Mouse (Mus musculus) MEL (cell line): Measurements from ENCODE around the gene Ssc4d. TPM values are rescaled to one million over a fixed set of nuclear protein-coding genes. Genes with fewer than 3 reads are reported as not detected.

Experiments
- DNase-seq: peaks from one replicate; pipeline ENCODE4 v3.0.0; 2011; ENCODE audit warnings: low read depth, low spot score
- H3K27ac ChIP-seq: 2 replicates; pipeline ENCODE4 v1.5.1; 2012; ENCODE audit warnings: low read depth, mild to moderate bottlenecking, control low read depth, low read length, moderate library complexity; ENCODE audit not compliant: control insufficient read depth
- H3K27me3 ChIP-seq, 2 experiments: fragments of 150-350 bp in 1 of 2; sonication (generic) in 1 of 2; 2 replicates each; pipeline ENCODE4 v1.6.1; 2012; ENCODE audit warnings: low read length in 2 of 2, mild to moderate bottlenecking in 2 of 2, improper control_type of control experiment in 1 of 2, moderate library complexity in 1 of 2; ENCODE audit not compliant: insufficient read depth in 2 of 2, control insufficient read depth in 1 of 2
- H3K36me3 ChIP-seq, 2 experiments: 2 replicates each; pipeline ENCODE4 v1.6.1; 2012 to 2014; ENCODE audit warnings: low read length in 2 of 2, improper control_type of control experiment in 1 of 2, inconsistent platforms in 1 of 2, mild to moderate bottlenecking in 1 of 2; ENCODE audit not compliant: insufficient read depth in 2 of 2, control insufficient read depth in 1 of 2
- H3K4me1 ChIP-seq, 2 experiments: fragments of 150-350 bp in 1 of 2; sonication (generic) in 1 of 2; 2 replicates each; pipeline ENCODE4 v1.6.1; 2012; ENCODE audit warnings: low read length in 2 of 2, improper control_type of control experiment in 1 of 2, mild to moderate bottlenecking in 1 of 2; ENCODE audit not compliant: insufficient read depth in 2 of 2, control insufficient read depth in 1 of 2
- H3K4me3 ChIP-seq, 2 experiments: fragments of 150-350 bp in 1 of 2; sonication (generic) in 1 of 2; 2 replicates each; pipeline ENCODE4 v1.5.1; 2012; ENCODE audit warnings: low read depth in 2 of 2, low read length in 2 of 2, mild to moderate bottlenecking in 2 of 2, moderate library complexity in 2 of 2, control low read depth in 1 of 2, improper control_type of control experiment in 1 of 2; ENCODE audit not compliant: control insufficient read depth in 1 of 2, insufficient read depth in 1 of 2
- H3K79me2 ChIP-seq: 2 replicates; pipeline ENCODE4 v1.6.1; 2012; ENCODE audit warnings: mild to moderate bottlenecking, low read length, moderate library complexity; ENCODE audit not compliant: control insufficient read depth, poor library complexity, insufficient read depth
- H3K9ac ChIP-seq: 2 replicates; pipeline ENCODE4 v1.6.1; 2012; ENCODE audit warnings: low read depth, mild to moderate bottlenecking, control low read depth, low read length, moderate library complexity; ENCODE audit not compliant: control insufficient read depth, poor library complexity, severe bottlenecking
- H3K9me3 ChIP-seq: fragments of 150-350 bp; sonication (generic); replicated peaks from 2 replicates; pipeline ENCODE4 v1.6.1; 2012; ENCODE audit warnings: mild to moderate bottlenecking, low read length, improper control_type of control experiment, moderate library complexity; ENCODE audit not compliant: insufficient read depth
- BHLHE40 ChIP-seq: IDR thresholded peaks from 2 replicates; pipeline ENCODE4 v1.6.1; 2012; ENCODE audit warnings: low read depth, mild to moderate bottlenecking, inconsistent platforms, low read length, improper control_type of control experiment, borderline replicate concordance
- CHD1 ChIP-seq: IDR thresholded peaks from 2 replicates; pipeline ENCODE4 v1.6.1; 2012; ENCODE audit warnings: low read depth, mild to moderate bottlenecking, inconsistent platforms, low read length, improper control_type of control experiment
- CHD2 ChIP-seq: IDR thresholded peaks from 2 replicates; pipeline ENCODE4 v1.6.1; 2011; ENCODE audit warnings: low read length, improper control_type of control experiment
- EP300 ChIP-seq, 2 experiments: IDR thresholded peaks; 2 replicates each; pipeline ENCODE4 v1.6.1; 2011; ENCODE audit warnings: improper control_type of control experiment in 2 of 2, low read length in 2 of 2, low read depth in 1 of 2, mild to moderate bottlenecking in 1 of 2
- ETS1 ChIP-seq: IDR thresholded peaks from 2 replicates; pipeline ENCODE4 v1.6.1; 2012; ENCODE audit warnings: low read depth, mild to moderate bottlenecking, inconsistent platforms, low read length, improper control_type of control experiment, moderate library complexity
- GATA1 ChIP-seq: IDR thresholded peaks from 2 replicates; pipeline ENCODE4 v1.6.1; 2011; ENCODE audit warnings: low read depth, low read length, improper control_type of control experiment
- HCFC1 ChIP-seq: IDR thresholded peaks from 2 replicates; pipeline ENCODE4 v1.6.1; 2012; ENCODE audit warnings: low read depth, mild to moderate bottlenecking, inconsistent platforms, low read length, improper control_type of control experiment, moderate library complexity
- JUND ChIP-seq: IDR thresholded peaks from 2 replicates; pipeline ENCODE4 v1.6.1; 2011; ENCODE audit warnings: low read depth, mild to moderate bottlenecking, improper control_type of control experiment, low read length
- KAT2A ChIP-seq: conservative IDR thresholded peaks from 2 replicates; pipeline ENCODE4 v1.6.1; 2012; ENCODE audit warnings: low read depth, low read length, improper control_type of control experiment, inconsistent platforms
- MAFK ChIP-seq: IDR thresholded peaks from 2 replicates; pipeline ENCODE4 v1.6.1; 2011; ENCODE audit warnings: low read depth, mild to moderate bottlenecking, low read length, improper control_type of control experiment, borderline replicate concordance
- MAX ChIP-seq: IDR thresholded peaks from 2 replicates; pipeline ENCODE4 v1.6.1; 2011; ENCODE audit warnings: low read length, improper control_type of control experiment
- MAZ ChIP-seq: IDR thresholded peaks from 2 replicates; pipeline ENCODE4 v1.6.1; 2012; ENCODE audit warnings: low read depth, mild to moderate bottlenecking, inconsistent platforms, low read length, improper control_type of control experiment
- MXI1 ChIP-seq: IDR thresholded peaks from 2 replicates; pipeline ENCODE4 v1.6.1; 2011; ENCODE audit warnings: mild to moderate bottlenecking, low read depth, low read length, improper control_type of control experiment
- MYB ChIP-seq: IDR thresholded peaks from 2 replicates; pipeline ENCODE4 v1.6.1; 2011; ENCODE audit warnings: mild to moderate bottlenecking, low read depth, low read length, improper control_type of control experiment
- MYC ChIP-seq: IDR thresholded peaks from 2 replicates; pipeline ENCODE4 v1.6.1; 2011; ENCODE audit warnings: low read depth, mild to moderate bottlenecking, low read length, improper control_type of control experiment, moderate library complexity
- NELFE ChIP-seq: IDR thresholded peaks from 2 replicates; pipeline ENCODE4 v1.6.1; 2011; ENCODE audit warnings: low read depth, low read length, improper control_type of control experiment
- NRF1 ChIP-seq: IDR thresholded peaks from 2 replicates; pipeline ENCODE4 v1.6.1; 2014; ENCODE audit warnings: low read depth, mild to moderate bottlenecking, inconsistent platforms, low read length, improper control_type of control experiment, moderate library complexity; ENCODE audit not compliant: poor library complexity, insufficient read depth, severe bottlenecking
- POLR2AphosphoS2 ChIP-seq: IDR thresholded peaks from 2 replicates; pipeline ENCODE4 v1.6.1; 2011; ENCODE audit warnings: low read length, improper control_type of control experiment
- POLR2AphosphoS5 ChIP-seq: IDR thresholded peaks from 2 replicates; pipeline ENCODE4 v1.6.1; 2012; ENCODE audit warnings: low read depth, borderline replicate concordance, mild to moderate bottlenecking, inconsistent platforms, low read length, moderate library complexity, mixed read lengths
- RCOR1 ChIP-seq: IDR thresholded peaks from 2 replicates; pipeline ENCODE4 v1.6.1; 2012; ENCODE audit warnings: low read depth, mild to moderate bottlenecking, inconsistent platforms, low read length, improper control_type of control experiment
- SIN3A ChIP-seq: IDR thresholded peaks from 2 replicates; pipeline ENCODE4 v1.6.1; 2012; ENCODE audit warnings: low read length, improper control_type of control experiment, inconsistent platforms
- TAL1 ChIP-seq: IDR thresholded peaks from 2 replicates; pipeline ENCODE4 v1.6.1; 2012; ENCODE audit warnings: mild to moderate bottlenecking, inconsistent platforms, low read length, moderate library complexity, mixed read lengths
- TBP ChIP-seq: IDR thresholded peaks from 2 replicates; pipeline ENCODE4 v1.8.0; 2011; ENCODE audit warnings: low read depth, low read length, improper control_type of control experiment
- TCF12 ChIP-seq: IDR thresholded peaks from 2 replicates; pipeline ENCODE4 v1.6.1; 2014; ENCODE audit warnings: low read depth, mild to moderate bottlenecking, inconsistent platforms, low read length, improper control_type of control experiment, moderate library complexity
- USF1 ChIP-seq: IDR thresholded peaks from 2 replicates; pipeline ENCODE4 v1.6.1; 2014; ENCODE audit warnings: low read depth, mild to moderate bottlenecking, inconsistent platforms, low read length, improper control_type of control experiment, moderate library complexity
- USF2 ChIP-seq, 2 experiments: IDR thresholded peaks; 2 replicates each; pipeline ENCODE4 v1.6.1; 2011 to 2012; ENCODE audit warnings: improper control_type of control experiment in 2 of 2, low read length in 2 of 2, borderline replicate concordance in 1 of 2, inconsistent platforms in 1 of 2, low read depth in 1 of 2, mild to moderate bottlenecking in 1 of 2; ENCODE audit not compliant: insufficient read depth in 1 of 2
- ZKSCAN1 ChIP-seq: IDR thresholded peaks from 2 replicates; pipeline ENCODE4 v1.6.1; 2012; ENCODE audit warnings: low read depth, mild to moderate bottlenecking, inconsistent platforms, low read length, improper control_type of control experiment, moderate library complexity
- ZMIZ1 ChIP-seq: IDR thresholded peaks from 2 replicates; pipeline ENCODE4 v1.6.1; 2012; ENCODE audit warnings: low read depth, mild to moderate bottlenecking, inconsistent platforms, low read length, improper control_type of control experiment, moderate library complexity
- polyA plus RNA-seq, 2 experiments: library from polyadenylated mRNA; stranded (reverse) in 1 of 2; unstranded in 1 of 2; fragments of >175 nt in 1 of 2; fragments of >200 nt in 1 of 2; gene quantifications; 2 replicates each; pipeline versions ENCODE4 v1.2.1 to v1.2.4; 2012; ENCODE audit warnings: low replicate concordance in 2 of 2, low read depth in 1 of 2; ENCODE audit not compliant: insufficient read length in 2 of 2, insufficient read depth in 1 of 2, missing spikeins in 1 of 2
- total RNA-seq: library from RNA; depleted of rRNA; stranded (reverse); fragments of 300-350 nt; gene quantifications from 2 replicates; pipeline ENCODE4 v1.2.3, GENCODE M21; 2012

The Ssc4d gene
- total and polyA plus RNA-seq, 3 experiments: 1.1 to 2.1 TPM; not detected in 1

DNA sequence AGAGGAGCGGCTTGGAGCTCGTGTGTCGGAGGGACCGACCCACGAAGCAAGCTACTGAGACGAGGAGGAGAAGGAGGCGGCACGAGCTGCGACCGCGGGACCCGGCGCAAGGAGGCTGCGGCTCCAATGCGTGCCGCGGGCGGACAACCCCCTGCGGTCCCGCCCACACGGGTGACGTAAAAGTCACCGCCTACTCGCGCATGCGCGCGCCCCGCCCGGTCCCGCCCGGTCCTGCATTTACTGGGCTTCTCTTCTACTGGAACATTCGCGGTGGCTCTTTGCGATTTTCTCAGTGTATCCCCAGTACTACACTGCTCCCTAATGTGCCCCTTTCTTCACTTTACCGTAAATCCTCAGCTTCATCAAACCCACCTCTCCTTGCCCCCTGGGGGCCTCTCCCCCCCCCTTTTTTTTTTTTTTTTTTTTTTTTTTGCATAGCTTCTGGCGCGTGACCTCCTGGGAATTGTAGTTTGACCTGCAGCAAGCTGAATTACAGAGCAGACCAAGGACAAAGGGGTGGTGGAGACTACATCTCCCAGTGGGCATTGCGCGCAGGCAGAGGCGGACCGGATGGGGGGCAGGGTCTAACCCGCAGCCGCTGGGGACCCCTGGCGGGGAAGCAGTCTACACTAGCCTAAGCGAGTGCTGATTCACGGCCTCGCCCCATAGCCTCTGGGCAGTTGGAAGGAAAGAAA lies 39.7 kb downstream of the Ssc4d start, which contains the start of gene Ywhag (continued):
- TF ChIP-seq BHLHE40 (0 out of 2 replicates have a peak, but pooled peaks have one; percentile 30), GATA1 (no peak), ZMIZ1 (peak; percentile 98), TCF12 (peak; percentile 70), CHD1 (no peak), HCFC1 (peak; percentile 97), ZKSCAN1 (peak; percentile 72; the same call in 1 of the 2 replicates), MYC (peak; percentile 73), USF1 (peak; percentile 73), TBP (peak; percentile 90), ETS1 (0 out of 2 replicates have a peak, but pooled peaks have one; percentile 1), MXI1 (peak; percentile 70; the same call in 1 of the 2 replicates), POLR2AphosphoS5 (0 out of 2 replicates have a peak, but pooled peaks have one; percentile 70), MAZ (peak; percentile 96), TAL1 (no peak), POLR2AphosphoS2 (peak; percentile 98), USF2 (IDR thresholded peaks at IDR 0.05; ENCODE audit: borderline replicate concordance in 1 of 2, insufficient read depth in 1 of 2, low read depth in 1 of 2, low read length in 2 of 2) (no peak), MYB (no peak)

DNA sequence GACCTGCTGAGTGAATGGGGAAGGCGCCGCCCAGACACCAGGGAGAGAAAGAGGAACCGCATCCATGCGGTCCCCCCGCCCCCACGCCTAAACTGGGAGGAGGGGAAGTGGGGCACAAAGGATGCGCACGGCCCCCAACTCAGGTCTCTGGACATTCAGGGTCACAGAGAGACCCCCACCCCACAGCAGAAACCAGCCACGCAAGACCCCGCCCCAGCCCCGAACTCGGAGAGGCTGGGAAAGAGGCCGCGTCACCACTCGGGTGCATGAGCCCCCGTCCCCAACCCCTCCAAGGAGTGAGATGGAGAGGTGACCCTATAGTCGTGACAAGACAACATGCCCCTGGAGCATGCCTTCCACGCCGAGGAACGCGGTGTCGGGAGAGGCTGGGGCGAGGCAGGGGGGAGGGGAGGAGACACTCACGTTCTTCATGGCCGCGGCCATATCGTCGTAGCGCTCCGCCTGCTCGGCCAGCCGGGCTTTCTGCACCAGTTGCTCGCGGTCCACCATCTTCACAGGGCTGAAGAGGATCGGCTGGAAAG lies 40.4 kb downstream of the Ssc4d start:
- peak; percentile 90 for DNase-seq
- no peaks in the 10 kb centered on the region for H3K27me3 ChIP-seq

More for the DNA sequence above, 40.4 kb downstream of the Ssc4d start:
- Histone ChIP-seq H3K4me1 (peaks cover 4 to 33% of the 10 kb centered on the region in 2 experiments), H3K4me3 (peak overlapping the region; percentile 78 to 97), H3K79me2 (peaks cover 51% of the 10 kb centered on the region), H3K9ac (peak overlapping the region; percentile 97), H3K36me3 (peaks cover 20 to 43% of the 10 kb centered on the region in 2 experiments), H3K27ac (peak overlapping the region; percentile 97), H3K9me3 (no peaks in the 10 kb centered on the region)
- 0 out of 2 replicates have a peak, but pooled peaks have one; percentile 18 for TF ChIP-seq TCF12
- no peak for TF ChIP-seq POLR2AphosphoS2
- no peak for TF ChIP-seq KAT2A
- TF ChIP-seq NRF1: peak; percentile 36; the same call in 1 of the 2 replicates
- no peak for TF ChIP-seq TBP
- no peak for TF ChIP-seq ZMIZ1
- TF ChIP-seq MAFK: no peak
- TF ChIP-seq HCFC1: peak; percentile 51; the same call in 1 of the 2 replicates
- TF ChIP-seq MYC: peak; percentile 81; the same call in 1 of the 2 replicates
- peak; percentile 90 for TF ChIP-seq MAX
- peak; percentile 95 for TF ChIP-seq MAZ
- TF ChIP-seq RCOR1: peak; percentile 30; the same call in 1 of the 2 replicates
- peak; percentile 79 for TF ChIP-seq CHD2
- no peak for TF ChIP-seq BHLHE40
- peak in 1 of 2 experiments; percentile 53; a peak in 1 of 4 replicates for TF ChIP-seq EP300 (IDR thresholded peaks at IDR 0.05; ENCODE audit: low read depth in 1 of 2, low read length in 2 of 2)
- TF ChIP-seq ETS1: peak; percentile 29; the same call in 1 of the 2 replicates
- TF ChIP-seq JUND: no peak
- no peak for TF ChIP-seq GATA1
- peak; percentile 49 for TF ChIP-seq SIN3A
- TF ChIP-seq MYB: no peak
- peak; percentile 70 for TF ChIP-seq MXI1
- TF ChIP-seq NELFE: no peak
